Mouse (Mus musculus) heart, embryonic 14.5 days (tissue): ENCODE measurements at regions not wholly inside any gene's neighbourhood (a gene's known extent, or its start where the extent isn't known, plus 50 kb on each side); places are given as distances from the start of the nearest gene placed in this dataset.

Experiments used
- ATAC-seq: fragments of 200-750 bp; cut with Nextera tagmentation; 2 replicates; pipeline ENCODE4 v1.8.0; 2017; ENCODE audit warnings: low read depth, moderate TSS enrichment; ENCODE audit not compliant: insufficient number of reproducible peaks, insufficient read depth, low FRiP score
- H3K27ac ChIP-seq, 2 experiments: fragments of 200-500 bp in 1 of 2; fragments of 300-500 bp in 1 of 2; sonication (generic) in 1 of 2; replicated peaks in 1 of 2; 2 replicates each; pipeline ENCODE4 v1.5.1; 2012 to 2014; ENCODE audit warnings: low read depth in 2 of 2, low read length in 2 of 2, control low read depth in 1 of 2, mild to moderate bottlenecking in 1 of 2, mixed read lengths in 1 of 2; ENCODE audit not compliant: control insufficient read depth in 1 of 2, insufficient read depth in 1 of 2
- H3K27me3 ChIP-seq: fragments of 300-500 bp; sonication (generic); 2 replicates; pipeline ENCODE4 v1.6.1; 2014; ENCODE audit warnings: mild to moderate bottlenecking, low read length, control low read depth; ENCODE audit not compliant: control insufficient read depth, insufficient read depth
- H3K36me3 ChIP-seq: fragments of 300-500 bp; sonication (generic); 2 replicates; pipeline ENCODE4 v1.6.1; 2014; ENCODE audit warnings: mild to moderate bottlenecking, control low read depth, low read length, mixed read lengths; ENCODE audit not compliant: control insufficient read depth, insufficient read depth
- H3K4me1 ChIP-seq, 2 experiments: fragments of 200-500 bp in 1 of 2; fragments of 300-500 bp in 1 of 2; sonication (generic) in 1 of 2; 2 replicates each; pipeline ENCODE4 v1.6.1; 2012 to 2014; ENCODE audit warnings: low read length in 2 of 2, control low read depth in 1 of 2, mixed read lengths in 1 of 2; ENCODE audit not compliant: control insufficient read depth in 2 of 2, insufficient read depth in 2 of 2
- H3K4me2 ChIP-seq: fragments of 300-500 bp; sonication (generic); 2 replicates; pipeline ENCODE4 v1.6.1; 2014; ENCODE audit warnings: mild to moderate bottlenecking, low read length
- H3K4me3 ChIP-seq, 2 experiments: fragments of 200-500 bp in 1 of 2; fragments of 300-500 bp in 1 of 2; sonication (generic) in 1 of 2; 2 replicates each; pipeline ENCODE4 v1.5.1; 2012 to 2014; ENCODE audit warnings: low read length in 2 of 2, mild to moderate bottlenecking in 2 of 2, control low read depth in 1 of 2, low read depth in 1 of 2, moderate library complexity in 1 of 2; ENCODE audit not compliant: control insufficient read depth in 1 of 2, insufficient read depth in 1 of 2
- H3K9ac ChIP-seq: fragments of 300-500 bp; sonication (generic); 2 replicates; pipeline ENCODE4 v1.6.1; 2014; ENCODE audit warnings: mild to moderate bottlenecking, low read length
- H3K9me3 ChIP-seq: fragments of 300-500 bp; sonication (generic); 2 replicates; pipeline ENCODE4 v1.6.1; 2016; ENCODE audit warnings: low read length, control low read depth; ENCODE audit not compliant: control insufficient read depth
- WGBS: fragments of 180-500 bp; shearing (Covaris S2); extraction: QIAGEN DNeasy Blood & Tissue Kit; methylation state at CpG from one replicate; pipeline ENCODE4 v1.1.7; 2014; 5-methylcytosine and 5-hydroxymethylcytosine counted together

DNA sequence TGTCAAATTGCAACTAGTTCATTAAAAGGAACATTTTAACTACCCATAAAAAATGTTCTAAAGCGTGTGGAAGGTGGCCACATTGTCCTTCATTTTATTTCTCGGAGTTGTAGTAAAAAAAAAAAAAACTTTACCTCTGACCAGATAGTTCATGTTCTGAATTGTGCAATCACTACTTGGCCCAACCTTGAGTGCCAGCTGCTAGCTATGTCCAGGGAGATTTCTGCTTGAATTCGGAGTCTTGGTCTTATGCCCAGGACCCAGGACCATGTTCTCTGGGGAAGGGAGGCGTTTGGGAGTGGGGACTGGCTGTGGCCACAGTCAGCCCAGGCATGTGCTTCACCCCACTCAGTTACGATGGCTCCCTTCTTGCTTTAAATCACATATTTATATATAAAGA lies 54.9 kb upstream of the Atp1b3 start:
- 89% methylated on average over 5 of the region's 5 CpGs for WGBS
- Histone ChIP-seq H3K36me3 (no peaks in the 10 kb centered on the region), H3K4me2 (no peak overlapping the region), H3K4me1 (peaks cover 4% of the 10 kb centered on the region in 2 experiments; a peak in 2 of 4 replicates), H3K27ac (no peak overlapping the region), H3K4me3 (no peak overlapping the region), H3K9me3 (no peaks in the 10 kb centered on the region), H3K9ac (no peak overlapping the region), H3K27me3 (no peaks in the 10 kb centered on the region)
- no peak for ATAC-seq

DNA sequence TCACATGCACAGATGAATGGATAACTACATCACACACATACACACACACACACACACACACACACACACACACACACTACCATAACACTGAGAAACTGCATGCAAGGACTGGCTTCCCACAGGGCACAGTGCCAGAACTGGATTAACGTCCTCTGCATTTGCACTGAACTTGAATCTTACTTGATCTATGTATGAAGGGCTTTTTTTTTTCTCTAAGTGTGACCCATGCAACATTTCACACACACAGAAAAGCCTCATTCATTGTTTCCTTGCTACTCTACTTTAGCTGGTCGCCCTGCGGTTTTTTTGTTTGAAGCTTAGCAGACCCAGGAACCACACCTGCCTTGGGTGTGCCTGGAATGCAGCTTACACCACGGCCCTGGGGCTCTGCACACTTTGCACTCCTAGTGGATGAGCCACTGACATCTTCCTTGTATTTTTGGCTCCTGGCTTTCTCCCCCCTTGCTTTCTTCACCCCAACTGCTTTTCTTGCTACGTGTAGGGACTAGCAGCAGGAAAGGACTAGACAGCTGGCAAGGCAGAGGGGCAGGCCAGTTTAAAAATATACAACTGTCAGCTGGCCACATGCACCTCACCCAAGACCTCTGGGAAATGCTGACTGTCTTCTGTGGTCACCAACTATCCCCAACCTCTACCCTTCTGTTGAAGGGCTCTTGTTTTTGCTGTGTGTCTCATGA lies 51.8 kb upstream of the Atp1b3 start:
- peaks cover 4 to 7% of the 10 kb centered on the region in 2 experiments; a peak in 2 of 4 replicates for H3K4me1 ChIP-seq

More for the DNA sequence above, 51.8 kb upstream of the Atp1b3 start:
- Histone ChIP-seq H3K9me3 (no peaks in the 10 kb centered on the region), H3K4me2 (no peak overlapping the region), H3K4me3 (no peak overlapping the region), H3K36me3 (no peaks in the 10 kb centered on the region), H3K27ac (no peak overlapping the region), H3K27me3 (no peaks in the 10 kb centered on the region), H3K9ac (0 out of 2 replicates have a peak overlapping the region, but pooled peaks have one; percentile 5)
- no peak for ATAC-seq
- WGBS: 39% methylated on average over 5 of the region's 5 CpGs
